Mouse (Mus musculus) MEL (cell line): ENCODE measurements at regions not wholly inside any gene's neighbourhood (a gene's known extent, or its start where the extent isn't known, plus 50 kb on each side); places are given as distances from the start of the nearest gene placed in this dataset.
"Not testable (repeated sequence)": the region's sequence is repeated elsewhere in the genome, so short reads cannot be mapped to it uniquely, and the experiment has no call there.

Source experiments
- EP300 ChIP-seq, 2 experiments: IDR thresholded peaks; 2 replicates each; pipeline ENCODE4 v1.6.1; 2011; ENCODE audit warnings: improper control_type of control experiment in 2 of 2, low read length in 2 of 2, low read depth in 1 of 2, mild to moderate bottlenecking in 1 of 2
- POLR2A ChIP-seq, 2 experiments: IDR thresholded peaks; 2 replicates each; pipeline ENCODE4 v1.6.1; 2011 to 2012; ENCODE audit warnings: low read length in 2 of 2, mild to moderate bottlenecking in 2 of 2, control low read depth in 1 of 2, improper control_type of control experiment in 1 of 2, low read depth in 1 of 2, moderate library complexity in 1 of 2; ENCODE audit not compliant: control insufficient read depth in 1 of 2, insufficient read depth in 1 of 2, poor library complexity in 1 of 2
- POLR2AphosphoS2 ChIP-seq: IDR thresholded peaks from 2 replicates; pipeline ENCODE4 v1.6.1; 2011; ENCODE audit warnings: low read length, improper control_type of control experiment

DNA sequence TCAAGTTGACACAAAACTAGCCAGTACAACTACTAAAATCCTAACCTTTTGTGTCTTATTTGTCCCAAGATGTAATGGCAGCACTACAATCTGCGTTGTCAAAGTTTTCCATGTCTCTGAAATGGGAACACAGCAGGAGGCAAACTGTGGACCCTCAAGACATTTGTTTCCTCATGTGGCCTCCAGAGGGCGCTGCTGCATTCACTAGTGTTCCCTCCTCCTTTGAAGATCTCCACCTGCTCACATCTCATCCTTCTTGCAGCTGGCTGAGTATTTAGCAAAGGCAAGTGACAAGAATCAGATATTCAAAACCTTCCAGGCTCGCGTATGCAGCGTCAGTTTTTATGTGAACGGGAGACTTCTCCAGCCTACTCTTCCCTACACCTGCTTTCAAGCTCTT, 663.3 kb downstream of the Dad1 start:
- TF ChIP-seq POLR2A (IDR thresholded peaks at IDR 0.05; ENCODE audit: control insufficient read depth in 1 of 2, insufficient read depth in 1 of 2, low read depth in 1 of 2, low read length in 2 of 2, poor library complexity in 1 of 2); POLR2AphosphoS2; EP300 (IDR thresholded peaks at IDR 0.05; ENCODE audit: low read depth in 1 of 2, low read length in 2 of 2): not testable (repeated sequence)
